Mouse (Mus musculus) colon, adult 2 months (tissue): ENCODE results near the gene Trpv3. TPM values are rescaled to one million over a fixed set of nuclear protein-coding genes. Genes with fewer than 3 reads are reported as not detected.

Source experiments
- polyA plus RNA-seq: library from polyadenylated mRNA; depleted of rRNA; stranded (reverse); fragments of >200 nt; gene quantifications from 2 replicates; pipeline ENCODE4 v1.2.3, GENCODE M21; 2012; rRNA removed

The Trpv3 gene
- 4.7 and 7.5 TPM in 2 replicates for polyA plus RNA-seq

DNA sequence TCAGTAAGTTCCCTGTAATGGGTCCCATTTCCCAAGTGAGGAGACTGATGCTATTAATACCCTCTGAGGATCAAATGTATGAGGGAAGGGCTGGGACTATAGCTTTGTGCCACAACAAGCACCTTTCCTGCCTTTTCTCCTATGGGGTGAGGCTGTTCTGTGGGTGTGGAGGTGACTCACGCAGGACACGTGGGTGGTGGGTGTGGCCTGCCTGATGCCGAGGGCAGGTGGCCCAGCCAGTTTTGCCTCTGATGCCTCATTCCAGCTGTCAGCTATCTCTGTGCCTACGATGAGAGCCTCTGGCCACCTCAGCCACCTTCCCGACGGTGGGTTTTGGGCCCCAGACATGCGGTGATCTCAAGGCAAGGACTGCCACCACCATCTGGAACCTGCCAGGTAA lies at the start of gene Trpv3:
TSS of gene Trpv3 (plus strand) at position 122 of the 400 bp plus-strand sequence.

DNA sequence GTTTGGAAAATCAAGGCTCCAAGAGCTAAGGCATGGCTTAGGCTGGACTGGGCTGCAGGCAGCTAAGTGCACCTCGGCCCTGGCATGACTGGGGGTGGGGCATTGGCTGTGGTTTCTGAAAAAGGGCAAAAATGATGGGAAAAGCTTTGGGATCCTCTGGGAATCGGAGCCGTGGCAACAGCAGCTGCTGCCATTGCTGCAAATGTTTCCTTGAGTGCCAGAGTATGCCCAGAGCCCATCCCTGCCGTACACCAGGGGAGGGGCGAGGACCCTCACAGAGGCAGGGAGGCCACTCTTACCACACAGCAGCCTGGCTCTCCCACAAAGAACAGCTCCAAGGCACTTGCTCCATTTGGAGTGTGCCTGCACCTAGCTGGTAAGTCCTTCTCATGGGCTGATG lies 33.2 kb upstream of the Trpv3 start, which contains the start of gene Trpv1:
TSS of gene Trpv1 (plus strand) at position 301 of the 400 bp plus-strand sequence.

DNA sequence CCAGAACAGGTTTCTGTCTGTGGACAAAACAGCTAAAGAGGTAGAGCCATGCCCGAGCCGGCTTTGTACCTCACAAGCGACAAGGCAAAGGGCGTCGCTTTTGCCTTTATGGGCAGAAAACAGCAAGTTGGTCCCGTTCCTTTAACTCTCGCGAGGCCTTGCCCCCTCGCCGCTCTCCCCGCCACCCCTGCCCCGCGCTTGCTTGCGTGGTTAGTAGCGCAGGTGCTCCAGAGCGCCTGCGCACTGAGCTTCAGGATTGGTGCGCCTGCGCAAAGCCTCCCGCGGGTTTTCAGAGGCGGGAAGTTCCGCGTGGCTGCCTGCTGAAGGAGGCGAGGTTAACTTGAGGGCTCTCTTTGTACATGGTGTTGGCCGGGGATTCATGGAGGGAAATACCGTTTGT lies 62.3 kb downstream of the Trpv3 start, which contains the start of the genes Aspa, Gm49340 and Spata22:
TSS of gene Aspa (minus strand) at position 155 of the 400 bp plus-strand sequence.
TSS of gene Gm49340 (plus strand) at position 300 of the 400 bp plus-strand sequence.
TSS of gene Spata22 (plus strand) at position 300 of the 400 bp plus-strand sequence.

Other genes starting within 250 kb of the Trpv3 start
- gene Camkk1, start 248.4 kb upstream of the Trpv3 start, polyA plus RNA-seq, result 3.2 and 3.6 TPM in 2 replicates
- gene Ncbp3, start 219.6 kb upstream of the Trpv3 start, polyA plus RNA-seq, result 1.6 and 1.8 TPM in 2 replicates
- gene Itgae, start 176.8 kb upstream of the Trpv3 start, polyA plus RNA-seq, result 1.7 and 2.6 TPM in 2 replicates
- gene Haspin, start 129.1 kb upstream of the Trpv3 start, polyA plus RNA-seq, result 2.3 and 2.8 TPM in 2 replicates
- 0.34 and 0.62 TPM in 2 replicates for gene P2rx5, start 107.0 kb upstream of the Trpv3 start, polyA plus RNA-seq
- 63.2 and 64.3 TPM in 2 replicates for gene Emc6, start 90.4 kb upstream of the Trpv3 start, polyA plus RNA-seq
- gene Tax1bp3, start 90.3 kb upstream of the Trpv3 start, polyA plus RNA-seq, result 147 and 171 TPM in 2 replicates
- gene Ctns, start 68.3 kb upstream of the Trpv3 start, polyA plus RNA-seq, result 17.0 and 18.3 TPM in 2 replicates
- 10.3 and 10.8 TPM in 2 replicates for gene Shpk, start 67.9 kb upstream of the Trpv3 start, polyA plus RNA-seq
- gene Trpv1, start 33.1 kb upstream of the Trpv3 start, polyA plus RNA-seq, result 0.41 and 0.50 TPM in 2 replicates
- 0.41 TPM in 2 replicates for gene Aspa, start 62.2 kb downstream of the Trpv3 start, polyA plus RNA-seq
- gene Gm49340, start 62.4 kb downstream of the Trpv3 start, polyA plus RNA-seq, result not detected in 2 replicates
- not detected in 2 replicates for gene Spata22, start 62.4 kb downstream of the Trpv3 start, polyA plus RNA-seq
- 0.10 TPM in 1 of 2 replicates, not detected in the other for gene Olfr20, start 83.4 kb downstream of the Trpv3 start, polyA plus RNA-seq
- gene Olfr376, start 103.9 kb downstream of the Trpv3 start, polyA plus RNA-seq, result not detected in 2 replicates
- gene Olfr1, start 132.2 kb downstream of the Trpv3 start, polyA plus RNA-seq, result not detected in 2 replicates
- not detected in 2 replicates for gene Olfr378, start 161.1 kb downstream of the Trpv3 start, polyA plus RNA-seq
- not detected in 2 replicates for gene Olfr380, start 190.1 kb downstream of the Trpv3 start, polyA plus RNA-seq
- gene Olfr381, start 224.2 kb downstream of the Trpv3 start, polyA plus RNA-seq, result not detected in 2 replicates
- not detected in 2 replicates for gene Olfr382, start 249.8 kb downstream of the Trpv3 start, polyA plus RNA-seq